Mouse (Mus musculus): ENCODE results near the gene Spata5.

The Spata5 gene

DNA sequence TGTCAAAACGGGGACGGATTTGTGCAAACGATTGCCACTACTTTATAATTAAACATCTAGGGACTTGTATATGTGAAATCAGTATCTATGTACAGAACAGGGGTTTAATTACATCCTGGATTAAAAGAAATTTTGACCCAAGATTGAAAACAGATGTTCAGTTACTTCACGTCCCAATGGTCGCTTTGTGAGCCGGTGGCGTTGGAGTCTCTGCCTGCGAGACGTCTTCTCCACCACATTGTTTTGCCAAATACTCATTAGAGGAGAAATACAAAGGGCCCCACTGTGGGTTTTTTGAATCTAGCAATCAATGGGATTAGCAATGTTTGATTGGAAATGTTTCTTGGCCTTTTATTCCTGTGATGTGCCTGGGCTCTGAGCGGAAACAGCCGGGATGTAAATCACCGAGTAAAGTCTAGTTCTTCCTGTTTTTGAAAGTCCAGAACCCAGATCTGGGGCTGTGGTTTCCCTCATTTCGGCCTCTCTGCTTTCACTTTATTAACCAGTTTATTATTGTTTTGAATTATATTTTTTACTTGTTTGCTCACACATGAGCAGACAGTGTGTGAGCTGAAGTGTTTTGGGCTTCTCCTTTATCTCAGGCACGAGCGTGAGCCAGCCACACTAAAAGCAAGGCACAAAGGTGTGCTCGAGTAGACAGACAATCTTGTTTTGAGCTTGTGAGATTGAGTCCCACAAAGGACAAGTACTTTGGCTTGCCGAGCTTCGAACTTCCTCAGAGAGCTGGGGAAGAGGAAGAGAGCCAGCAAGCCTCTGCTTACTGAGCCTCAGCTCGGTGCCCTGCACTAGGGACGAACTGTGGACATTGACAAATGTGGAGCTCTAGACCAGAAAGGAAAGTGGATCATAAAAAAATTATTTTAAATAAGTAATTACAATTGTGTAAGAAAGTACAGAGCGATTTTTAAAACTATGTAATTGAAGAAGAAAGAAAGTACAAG lies 197.2 kb downstream of the Spata5 start:
- DNase-seq (ENCODE audit: low read depth): no peak
